Mouse (Mus musculus): ENCODE measurements at regions not wholly inside any gene's neighbourhood (a gene's known extent, or its start where the extent isn't known, plus 50 kb on each side); places are given as distances from the start of the nearest gene placed in this dataset.

DNA sequence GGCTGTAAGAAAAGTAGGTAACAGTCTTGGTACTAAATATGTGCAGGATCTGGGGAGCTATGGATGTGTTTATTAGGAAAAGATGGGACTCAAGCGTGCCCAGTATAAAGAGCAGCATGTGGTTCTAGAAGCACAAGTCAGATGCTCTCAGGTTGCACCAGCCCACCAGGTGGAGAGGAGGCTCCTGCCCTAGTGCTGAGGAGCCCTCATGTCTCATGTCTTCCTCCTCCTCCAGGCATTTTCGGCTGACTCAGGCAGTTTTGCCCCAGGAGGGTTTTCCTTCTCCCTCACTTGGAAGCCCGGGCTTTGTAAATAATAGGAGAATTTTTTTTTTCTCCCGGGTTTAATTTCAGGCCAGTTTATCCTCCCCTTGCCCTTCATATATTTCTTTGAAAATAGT is 133.8 kb downstream of the Ogfrl1 start:
- H3K9me3 ChIP-seq: no peaks in the 10 kb centered on the region
- H3K4me1 ChIP-seq (replicated peaks): peaks cover 12% of the 10 kb centered on the region
- H3K27me3 ChIP-seq (ENCODE audit: insufficient read depth, poor library complexity, severe bottlenecking): no peaks in the 10 kb centered on the region
- H3K36me3 ChIP-seq: 0 out of 2 replicates have a peak, but pooled peaks cover 3% of the 10 kb centered on the region
- 49% methylated on average over 4 of the region's 4 CpGs for WGBS
- no peak overlapping the region for H3K4me3 ChIP-seq
- DNase-seq (ENCODE audit: low spot score): no peak
- no peak overlapping the region for H3K27ac ChIP-seq

DNA sequence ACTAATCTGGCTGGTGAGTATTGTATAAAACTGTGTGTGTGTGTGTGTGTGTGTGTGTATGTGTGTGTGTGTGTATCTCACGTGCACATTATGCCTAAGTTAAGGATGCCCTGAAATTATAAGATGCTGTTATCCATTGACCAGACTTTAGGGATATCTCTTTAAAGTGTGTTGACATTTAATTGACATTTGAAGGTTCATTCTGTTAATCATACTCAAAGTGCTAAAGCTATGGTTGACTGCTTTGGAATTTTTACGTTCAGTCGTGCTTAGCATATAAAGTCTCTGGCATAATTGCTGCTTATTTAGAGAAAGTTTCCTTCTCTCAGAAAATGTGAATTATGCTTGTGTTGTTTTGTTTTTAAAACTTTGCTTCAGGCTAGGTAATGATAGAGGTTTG is 135.9 kb downstream of the Ogfrl1 start:
- Histone ChIP-seq H3K36me3 (0 out of 2 replicates have a peak, but pooled peaks cover 3% of the 10 kb centered on the region), H3K27ac (no peak overlapping the region), H3K4me1 (replicated peaks) (peaks cover 24% of the 10 kb centered on the region), H3K27me3 (ENCODE audit: insufficient read depth, poor library complexity, severe bottlenecking) (no peaks in the 10 kb centered on the region), H3K9me3 (no peaks in the 10 kb centered on the region), H3K4me3 (no peak overlapping the region)
- 83% methylated on average over 3 of the region's 3 CpGs for WGBS
- no peak for DNase-seq (ENCODE audit: low spot score)

DNA sequence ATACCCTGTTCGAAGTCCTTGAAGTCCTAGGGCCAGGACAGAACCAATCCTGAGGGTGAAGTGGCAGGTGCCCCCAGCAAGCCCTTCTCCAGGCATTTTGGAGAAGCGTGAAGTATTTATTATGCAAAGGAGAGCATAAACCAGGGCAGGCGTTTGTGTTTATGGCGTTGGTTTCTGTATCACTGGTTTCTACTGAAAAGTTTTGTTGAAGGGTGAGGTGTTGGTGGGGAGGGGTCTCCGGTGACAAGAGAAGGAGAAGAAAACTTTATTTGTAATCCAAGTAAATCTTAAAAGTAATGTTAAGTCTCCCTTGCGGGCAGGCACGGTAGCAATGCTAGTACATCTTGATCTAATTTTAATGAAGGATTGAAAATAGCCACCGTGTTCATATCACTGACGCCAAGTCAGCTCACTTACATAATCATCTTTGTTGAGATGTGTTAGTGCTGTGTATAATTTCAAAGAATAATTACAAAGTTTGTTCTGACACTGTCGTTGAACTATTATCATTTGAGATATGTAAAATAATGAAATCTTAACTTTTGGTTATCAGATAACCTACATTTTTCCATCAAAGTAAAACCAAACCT is 140.2 kb downstream of the Ogfrl1 start:
- peak overlapping the region; percentile 97 for H3K27ac ChIP-seq
- WGBS: 36% methylated on average over 10 of the region's 10 CpGs
- no peak for DNase-seq (ENCODE audit: low spot score)

DNA sequence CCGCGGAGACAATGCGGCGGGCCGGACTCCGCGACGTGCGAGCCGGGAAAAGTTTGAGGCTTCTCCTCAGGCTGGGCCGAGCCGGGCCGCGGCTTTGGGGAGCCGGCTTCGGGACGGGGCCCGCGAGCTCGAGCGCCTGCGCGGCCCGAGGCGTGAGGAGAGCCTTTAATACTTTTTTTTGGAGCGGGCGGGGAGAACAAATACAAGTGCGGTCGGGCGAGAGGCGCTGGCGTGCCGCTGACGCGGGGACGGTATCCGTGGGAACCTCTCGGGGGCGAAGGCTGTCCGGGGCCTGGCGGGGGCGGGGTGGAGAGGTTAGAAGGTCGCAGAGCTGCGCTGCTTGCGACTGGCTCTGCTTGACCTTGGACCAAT is 141.0 kb downstream of the Ogfrl1 start:
- 1% methylated on average over 45 of the region's 45 CpGs for WGBS
- Histone ChIP-seq H3K27me3 (ENCODE audit: insufficient read depth, poor library complexity, severe bottlenecking) (peaks cover 4% of the 10 kb centered on the region; the same call in 1 of the 2 replicates), H3K4me1 (replicated peaks) (peaks cover 21% of the 10 kb centered on the region), H3K4me3 (peak overlapping the region; percentile 80), H3K9me3 (no peaks in the 10 kb centered on the region), H3K27ac (peak overlapping the region; percentile 97), H3K36me3 (0 out of 2 replicates have a peak, but pooled peaks cover 3% of the 10 kb centered on the region)
- DNase-seq (ENCODE audit: low spot score): peak; percentile 89

More for the DNA sequence above, 140.2 kb downstream of the Ogfrl1 start:
- Histone ChIP-seq H3K27me3 (ENCODE audit: insufficient read depth, poor library complexity, severe bottlenecking) (peaks cover 4% of the 10 kb centered on the region; the same call in 1 of the 2 replicates), H3K4me1 (replicated peaks) (peaks cover 21% of the 10 kb centered on the region), H3K9me3 (no peaks in the 10 kb centered on the region), H3K4me3 (peak overlapping the region; percentile 80), H3K36me3 (0 out of 2 replicates have a peak, but pooled peaks cover 3% of the 10 kb centered on the region)

DNA sequence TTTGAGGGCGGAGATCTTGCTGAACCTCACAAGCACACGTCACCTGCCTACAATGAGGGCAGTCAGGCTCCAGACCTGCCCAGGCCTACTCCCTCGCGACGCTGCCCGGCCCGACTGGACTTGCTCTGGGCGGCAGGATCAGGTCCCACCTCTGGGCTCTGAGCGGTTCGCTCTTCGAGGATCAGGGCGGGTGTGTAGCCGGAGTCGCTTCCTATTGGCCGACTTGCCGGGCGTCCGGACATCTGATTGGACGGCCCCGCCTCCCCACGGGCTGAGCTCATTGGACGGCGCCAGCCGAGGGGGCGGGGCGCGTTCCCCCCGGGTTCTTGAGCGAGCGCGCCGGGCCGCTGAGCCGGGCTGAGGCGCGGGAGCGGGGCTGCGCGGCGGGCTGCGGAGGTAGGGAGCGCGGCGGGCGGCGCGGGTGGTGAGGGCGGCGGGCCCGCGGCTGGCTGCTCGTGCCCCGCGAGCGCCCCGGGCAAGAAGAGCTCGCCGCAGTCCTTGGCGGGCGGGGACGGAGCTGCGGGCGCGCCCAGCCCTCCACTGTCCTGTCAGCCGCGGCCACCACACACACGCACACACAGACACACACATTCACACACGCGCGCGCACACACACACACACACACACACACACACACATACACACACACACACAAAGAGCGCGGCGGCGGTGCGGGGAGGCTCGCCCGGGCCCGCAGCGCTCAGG is 141.5 kb downstream of the Ogfrl1 start:
- Histone ChIP-seq H3K9me3 (no peaks in the 10 kb centered on the region), H3K27ac (peak overlapping the region; percentile 97), H3K36me3 (0 out of 2 replicates have a peak, but pooled peaks cover under 1% of the 10 kb centered on the region), H3K4me3 (peak overlapping the region; percentile 80), H3K4me1 (replicated peaks) (peaks cover 21% of the 10 kb centered on the region), H3K27me3 (ENCODE audit: insufficient read depth, poor library complexity, severe bottlenecking) (peaks cover 4% of the 10 kb centered on the region; the same call in 1 of the 2 replicates)
- WGBS: under 1% methylated on average over 77 of the region's 80 CpGs
- peak; percentile 95 for DNase-seq (ENCODE audit: low spot score)

DNA sequence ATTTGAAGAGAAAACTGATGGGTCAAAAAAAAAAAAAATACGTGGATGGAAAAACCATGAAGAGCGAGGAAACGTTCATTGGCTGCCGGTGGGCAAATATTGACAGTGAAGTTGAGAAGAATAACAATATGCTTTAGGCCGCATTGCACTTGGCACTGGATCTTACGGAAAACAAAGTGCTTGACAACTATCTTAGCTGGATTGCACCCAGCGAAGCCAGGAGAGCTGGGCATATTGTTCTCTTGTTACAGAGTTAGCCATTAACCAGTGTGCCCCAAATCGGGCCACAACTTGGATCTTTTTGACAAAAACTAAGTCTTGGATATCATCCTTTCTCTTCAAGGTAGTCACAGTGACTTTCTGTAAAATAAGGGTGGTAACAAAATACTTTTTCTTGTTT is 143.3 kb downstream of the Ogfrl1 start:
- Histone ChIP-seq H3K36me3 (no peaks in the 10 kb centered on the region), H3K9me3 (no peaks in the 10 kb centered on the region), H3K27ac (no peak overlapping the region), H3K4me1 (replicated peaks) (peaks cover 21% of the 10 kb centered on the region), H3K27me3 (ENCODE audit: insufficient read depth, poor library complexity, severe bottlenecking) (peaks cover 4% of the 10 kb centered on the region; the same call in 1 of the 2 replicates), H3K4me3 (no peak overlapping the region)
- WGBS: 83% methylated on average over 8 of the region's 8 CpGs
- no peak for DNase-seq (ENCODE audit: low spot score)

DNA sequence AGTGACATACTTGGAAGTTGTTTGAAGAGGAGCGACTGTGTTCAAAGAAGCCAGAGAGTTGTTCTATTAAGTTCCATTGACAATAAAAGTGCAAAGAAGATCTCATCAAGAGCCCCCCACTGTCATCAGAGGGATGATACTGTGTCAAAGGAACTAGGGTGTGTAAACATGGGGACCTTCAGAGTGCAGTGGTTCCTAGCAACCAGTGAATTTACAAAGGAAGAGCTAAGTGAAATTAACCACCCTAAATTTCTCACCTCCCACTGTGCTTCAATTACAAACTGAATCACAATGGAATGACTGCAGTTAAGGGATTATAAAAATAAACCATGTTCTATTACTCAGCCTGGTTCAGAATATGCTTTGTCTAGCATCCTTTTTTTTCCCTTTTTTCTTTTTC is 129.5 kb upstream of the 4933415F23Rik start:
- no peak for DNase-seq (ENCODE audit: low spot score)
- Histone ChIP-seq H3K4me3 (no peak overlapping the region), H3K9me3 (no peaks in the 10 kb centered on the region), H3K27ac (no peak overlapping the region), H3K27me3 (ENCODE audit: insufficient read depth, poor library complexity, severe bottlenecking) (no peaks in the 10 kb centered on the region), H3K4me1 (replicated peaks) (no peaks in the 10 kb centered on the region), H3K36me3 (no peaks in the 10 kb centered on the region)
- WGBS: 55% methylated on average over 1 of the region's 1 CpGs

DNA sequence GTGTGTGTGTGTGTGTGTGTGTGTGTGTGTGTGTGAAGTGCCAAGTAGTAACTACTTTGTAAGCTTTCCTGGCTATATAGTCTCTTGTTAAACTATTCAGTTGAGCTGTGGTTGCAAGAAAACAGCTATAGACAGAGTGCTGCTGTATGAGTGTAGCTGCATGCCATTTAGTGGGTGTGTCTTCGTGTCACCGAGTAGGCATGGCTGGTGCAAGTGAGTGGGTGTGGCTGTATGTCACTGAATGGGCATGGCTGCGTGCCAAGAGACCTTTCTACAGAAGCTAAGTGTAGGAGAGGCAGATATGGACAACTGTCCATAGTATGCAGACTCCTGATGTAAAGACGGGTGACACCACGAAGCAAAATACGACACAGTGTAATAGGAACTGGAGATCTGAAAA is 126.4 kb upstream of the 4933415F23Rik start:
- no peak for DNase-seq (ENCODE audit: low spot score)
- Histone ChIP-seq H3K4me1 (replicated peaks) (no peaks in the 10 kb centered on the region), H3K4me3 (no peak overlapping the region), H3K27me3 (ENCODE audit: insufficient read depth, poor library complexity, severe bottlenecking) (no peaks in the 10 kb centered on the region), H3K27ac (no peak overlapping the region), H3K9me3 (no peaks in the 10 kb centered on the region), H3K36me3 (no peaks in the 10 kb centered on the region)
- WGBS: 86% methylated on average over 6 of the region's 6 CpGs

DNA sequence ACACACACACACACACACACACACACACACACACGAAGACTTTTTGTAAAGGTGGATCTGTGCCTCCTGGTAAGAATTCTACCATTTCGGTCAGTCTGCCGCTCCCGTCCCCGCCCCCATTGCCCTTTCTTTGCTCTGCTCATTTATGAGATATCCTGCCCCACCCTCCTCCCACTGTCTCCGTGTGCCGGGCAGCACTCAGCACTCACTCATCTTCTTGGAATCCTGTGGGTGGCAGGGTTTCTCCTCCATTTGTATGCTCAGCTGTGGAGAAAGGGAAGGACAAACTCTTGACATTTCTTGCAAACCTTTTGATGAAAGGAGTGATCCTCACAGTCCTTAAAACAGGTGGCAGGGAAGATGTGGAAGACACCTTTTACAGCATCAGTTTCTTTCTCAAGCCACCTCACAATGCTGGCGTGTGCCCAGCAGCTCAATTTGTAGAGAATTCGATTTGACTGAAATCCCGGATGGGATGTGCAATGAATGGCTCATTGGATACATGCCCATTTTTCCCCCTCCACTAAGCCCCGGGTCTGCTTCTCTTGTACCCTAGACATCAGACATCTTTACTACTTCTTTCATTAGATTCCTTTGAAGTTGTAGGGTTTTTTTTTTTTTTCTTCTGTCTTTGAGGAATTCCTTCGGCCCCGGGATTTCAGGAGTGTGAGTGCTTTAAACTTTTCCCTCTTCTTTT is 112.6 kb upstream of the 4933415F23Rik start:
- Histone ChIP-seq H3K27me3 (ENCODE audit: insufficient read depth, poor library complexity, severe bottlenecking) (no peaks in the 10 kb centered on the region), H3K4me1 (replicated peaks) (no peaks in the 10 kb centered on the region), H3K36me3 (no peaks in the 10 kb centered on the region), H3K4me3 (no peak overlapping the region), H3K27ac (no peak overlapping the region), H3K9me3 (peaks cover 6% of the 10 kb centered on the region; the same call in 1 of the 2 replicates)
- DNase-seq (ENCODE audit: low spot score): no peak
- 86% methylated on average over 13 of the region's 13 CpGs for WGBS

DNA sequence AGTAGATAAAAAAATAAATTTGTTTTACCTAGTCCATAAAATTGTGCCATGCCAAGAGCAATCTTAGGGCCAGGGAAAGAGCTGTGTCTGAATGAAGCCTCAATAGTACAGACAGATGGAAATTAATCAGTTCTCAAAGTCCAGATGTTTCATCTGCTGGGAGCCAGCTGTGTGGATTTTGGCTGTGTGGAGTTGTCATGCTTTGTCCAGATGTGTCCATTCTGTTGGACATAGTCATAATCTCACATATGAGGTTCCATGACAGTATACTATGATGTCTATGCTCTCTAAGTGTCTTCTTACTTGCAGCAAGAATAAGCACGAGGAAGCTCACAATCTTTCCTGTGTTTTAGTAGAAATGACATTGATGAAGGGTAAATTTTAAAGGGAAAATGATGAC is 105.8 kb upstream of the 4933415F23Rik start:
- Histone ChIP-seq H3K9me3 (no peaks in the 10 kb centered on the region), H3K4me3 (no peak overlapping the region), H3K27me3 (ENCODE audit: insufficient read depth, poor library complexity, severe bottlenecking) (no peaks in the 10 kb centered on the region), H3K36me3 (no peaks in the 10 kb centered on the region), H3K27ac (no peak overlapping the region), H3K4me1 (replicated peaks) (peaks cover 3% of the 10 kb centered on the region; the same call in 1 of the 2 replicates)
- DNase-seq (ENCODE audit: low spot score): no peak
- WGBS: 90% methylated on average over 1 of the region's 1 CpGs

DNA sequence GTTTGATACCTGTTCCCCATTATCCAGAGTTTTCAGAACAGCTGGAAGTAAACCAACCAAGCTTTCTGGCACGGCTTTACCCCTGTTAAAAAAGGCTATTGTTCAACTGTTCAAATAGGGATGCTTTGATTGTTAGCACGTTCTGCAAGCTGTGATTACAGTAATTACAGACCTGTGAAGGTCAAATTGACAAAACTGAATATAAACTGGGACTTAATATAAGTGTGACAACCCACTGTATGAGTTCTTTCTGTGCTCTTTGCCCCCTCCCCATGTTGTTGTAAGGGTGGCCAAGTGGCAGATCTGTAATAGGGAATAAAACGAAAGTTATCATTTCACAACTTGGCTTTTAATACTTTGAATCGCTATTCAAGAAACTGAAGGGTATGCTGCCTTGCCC is 105.0 kb upstream of the 4933415F23Rik start:
- Histone ChIP-seq H3K27me3 (ENCODE audit: insufficient read depth, poor library complexity, severe bottlenecking) (no peaks in the 10 kb centered on the region), H3K27ac (no peak overlapping the region), H3K4me1 (replicated peaks) (peaks cover 7% of the 10 kb centered on the region; the same call in 1 of the 2 replicates), H3K9me3 (no peaks in the 10 kb centered on the region), H3K36me3 (no peaks in the 10 kb centered on the region), H3K4me3 (no peak overlapping the region)
- 77% methylated on average over 4 of the region's 4 CpGs for WGBS
- DNase-seq (ENCODE audit: low spot score): no peak

DNA sequence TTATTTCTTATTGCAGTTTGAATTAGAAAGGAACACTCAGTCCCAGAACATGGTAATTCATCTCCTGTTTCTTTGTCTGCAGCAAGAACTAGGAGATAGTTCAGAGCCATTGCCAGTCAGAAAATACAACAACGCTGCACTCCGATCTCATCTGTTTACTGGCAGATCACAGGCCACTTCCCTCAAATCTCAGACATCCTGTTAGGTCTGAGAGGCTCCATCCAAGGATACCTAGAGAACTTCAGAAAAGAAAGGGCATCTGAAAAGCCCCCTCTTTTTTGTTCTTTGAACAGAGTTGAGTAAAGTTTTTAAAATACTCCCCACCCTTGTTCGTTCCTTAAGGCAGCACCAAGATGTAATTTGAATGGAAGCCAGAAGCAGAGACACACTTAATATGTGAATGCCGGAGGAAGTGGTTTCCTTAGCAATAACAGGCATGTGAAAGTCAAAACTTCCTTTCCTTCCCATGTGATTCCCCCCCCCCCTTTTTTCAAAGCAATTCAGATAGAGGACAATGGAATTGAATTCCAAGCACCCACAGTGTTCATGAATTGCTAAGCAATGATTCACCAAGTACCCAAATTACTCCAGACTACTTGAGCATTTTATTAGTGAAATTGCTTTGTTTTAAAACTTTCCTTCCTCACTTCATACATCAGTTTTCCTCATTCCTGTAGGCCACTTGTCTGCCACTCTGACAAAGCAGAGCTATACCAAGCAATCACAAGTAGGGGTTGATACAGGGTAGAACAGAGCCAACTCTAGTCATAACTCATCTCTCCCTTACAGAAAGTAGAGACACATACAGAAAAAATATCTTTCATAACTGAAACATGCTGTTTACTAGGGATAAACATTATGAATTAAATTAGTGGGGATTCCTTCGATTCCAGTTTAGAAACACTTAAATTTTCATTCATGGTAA is 100.7 kb upstream of the 4933415F23Rik start:
- Histone ChIP-seq H3K4me1 (replicated peaks) (peaks cover 7% of the 10 kb centered on the region; the same call in 1 of the 2 replicates), H3K27ac (peak overlapping the region; percentile 56), H3K36me3 (no peaks in the 10 kb centered on the region), H3K9me3 (no peaks in the 10 kb centered on the region), H3K27me3 (ENCODE audit: insufficient read depth, poor library complexity, severe bottlenecking) (no peaks in the 10 kb centered on the region), H3K4me3 (no peak overlapping the region)
- no peak for DNase-seq (ENCODE audit: low spot score)
- WGBS: 63% methylated on average over 5 of the region's 5 CpGs
